Mouse (Mus musculus) frontal cortex, postnatal 25 days (tissue): ENCODE data around the gene Slc26a8.

ENCODE experiments used
- DNase-seq, 2 experiments: peaks; one replicate each; pipeline ENCODE4 v3.0.0; 2022; ENCODE audit warnings: low spot score in 2 of 2

Slc26a8 gene

GRCm38 (mm10) chr17:28699789-28700188 lies 9.8 kb upstream of the Slc26a8 start:
- no peak for DNase-seq

- DNase-seq, result no peak
Measured at GRCm38 (mm10) chr17:28698672-28699071, 8.6 kb upstream of the Slc26a8 start.

GRCm38 (mm10) chr17:28698245-28698644 lies 8.2 kb upstream of the Slc26a8 start:
- DNase-seq, result no peak

- no peak for DNase-seq
Measured at GRCm38 (mm10) chr17:28697290-28698195, 7.5 kb upstream of the Slc26a8 start.

- DNase-seq, result no peak
Measured at GRCm38 (mm10) chr17:28696641-28697040, 6.6 kb upstream of the Slc26a8 start.

GRCm38 (mm10) chr17:28694832-28695231 lies 4.8 kb upstream of the Slc26a8 start:
- DNase-seq, result no peak

- no peak for DNase-seq
Measured at GRCm38 (mm10) chr17:28694078-28694477, 4.0 kb upstream of the Slc26a8 start.

- DNase-seq, result no peak
Measured at GRCm38 (mm10) chr17:28693086-28693485, 3.1 kb upstream of the Slc26a8 start.

- peak; percentile 17 to 27 for DNase-seq
Measured at GRCm38 (mm10) chr17:28692341-28692710, 2.3 kb upstream of the Slc26a8 start.

- peak; percentile 15 to 23 for DNase-seq
Measured at GRCm38 (mm10) chr17:28691687-28692340, 1.8 kb upstream of the Slc26a8 start.

- DNase-seq, result peak; percentile 98 to 99
Measured at GRCm38 (mm10) chr17:28690776-28691686, 998 bp upstream of the Slc26a8 start, which contains the start of gene Mapk14. Mapk14 (plus strand) TSS chr17:28691329.

GRCm38 (mm10) chr17:28687354-28687753 lies 2.7 kb downstream of the Slc26a8 start:
- DNase-seq, result no peak

- no peak for DNase-seq
Measured at GRCm38 (mm10) chr17:28684631-28685030, 5.4 kb downstream of the Slc26a8 start.

- DNase-seq, result no peak
Measured at GRCm38 (mm10) chr17:28683601-28684000, 6.4 kb downstream of the Slc26a8 start.

- no peak for DNase-seq
Measured at GRCm38 (mm10) chr17:28682311-28683084, 7.5 kb downstream of the Slc26a8 start.

GRCm38 (mm10) chr17:28659564-28659963 lies 30.5 kb downstream of the Slc26a8 start:
- DNase-seq, result no peak

- no peak for DNase-seq
Measured at GRCm38 (mm10) chr17:28657936-28658335, 32.1 kb downstream of the Slc26a8 start.

GRCm38 (mm10) chr17:28650268-28650667 lies 39.8 kb downstream of the Slc26a8 start:
- DNase-seq, result no peak

GRCm38 (mm10) chr17:28648607-28649370 lies 41.2 kb downstream of the Slc26a8 start:
- DNase-seq, result peak; percentile 37 to 59

- no peak for DNase-seq
Measured at GRCm38 (mm10) chr17:28646221-28646620, 43.8 kb downstream of the Slc26a8 start.
